Mouse (Mus musculus) G1E (cell line): ENCODE results near the gene Rgp1.

Source experiments
- CTCF ChIP-seq: IDR thresholded peaks from 2 replicates; pipeline ENCODE4 v1.5.1; 2012; ENCODE audit warnings: low read depth, low read length, inconsistent platforms, mixed read lengths
- GATA1 ChIP-seq: IDR thresholded peaks from 2 replicates; pipeline ENCODE4 v1.6.1; 2012; ENCODE audit warnings: borderline replicate concordance, low read length, inconsistent platforms, mixed read lengths

GRCm38 (mm10) chr4:43581381-43581780, 2.9 kb downstream of the Rgp1 start:
- TF ChIP-seq CTCF = no peak
- TF ChIP-seq GATA1 = no peak
